In the genomic region with DNA sequence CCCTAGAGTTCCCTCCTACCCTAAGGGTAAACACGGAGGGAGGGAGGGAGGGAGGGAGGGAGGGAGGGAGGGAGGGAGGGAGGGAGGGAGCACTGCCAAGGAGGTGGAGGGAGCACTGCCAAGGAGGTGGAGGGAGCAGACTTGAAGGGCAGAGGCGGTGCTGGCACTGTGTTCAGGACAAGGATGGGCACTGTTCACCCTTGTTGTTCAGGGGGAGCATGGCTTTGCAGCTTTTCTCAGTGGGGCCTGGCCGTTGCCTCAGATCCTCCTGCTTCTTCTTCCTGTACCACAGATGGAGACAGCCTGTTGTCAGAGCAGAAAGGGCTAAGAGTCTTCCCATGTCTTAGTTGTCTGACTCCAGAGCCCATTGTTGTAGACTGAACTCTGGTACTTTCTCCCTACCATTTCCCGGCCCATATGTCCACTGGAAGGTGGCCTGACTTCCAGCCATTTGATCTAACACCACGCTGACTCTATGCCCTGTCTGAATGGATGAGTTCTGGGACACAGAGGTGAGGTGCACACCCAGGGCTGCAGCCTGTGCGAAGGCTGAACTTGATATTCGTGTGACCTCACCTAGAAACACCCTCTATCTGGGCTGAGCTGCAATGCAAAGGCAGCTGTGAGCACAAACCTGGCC, we compare ENCODE assay signal across 11 mouse cellular contexts. TPM values are rescaled to one million over a fixed set of nuclear protein-coding genes. Genes with fewer than 3 reads are reported as not detected.
DNase-seq lines count a peak whose midpoint lies in the region; ATAC-seq and TF ChIP-seq lines count a peak whose summit lies in the region.
"Had no signal": no experiment of that assay in that cellular context is flagged by ENCODE, and none has a peak within 500 bp of the region (broad histone marks: within the 10 kb centered on the region; RNA-seq: fewer than 3 reads in every experiment).

No protein-coding gene starts in this region.

- H3K4me2 ChIP-seq in lung, embryonic 14.5 days = no peak overlapping the region
- no peak overlapping the region for H3K4me2 ChIP-seq in lung, postnatal 0 days (replicated peaks; ENCODE audit: low read depth, low read length)
- no peak overlapping the region for H3K4me2 ChIP-seq in embryonic facial prominence, embryonic 11.5 days (ENCODE audit: low read depth, low read length)
- H3K4me2 ChIP-seq in hindbrain, embryonic 11.5 days (replicated peaks; ENCODE audit: low read depth, low read length) = no peak overlapping the region
- H3K4me2 ChIP-seq in neural tube, embryonic 14.5 days (ENCODE audit: low read depth, low read length) = no peak overlapping the region

- H3K4me1 ChIP-seq in lung, embryonic 14.5 days (ENCODE audit: insufficient read depth) = peaks cover 16% of the 10 kb centered on the region; the same call in 1 of the 2 replicates
- peaks cover 7% of the 10 kb centered on the region; the same call in 1 of the 2 replicates for H3K4me1 ChIP-seq in lung, postnatal 0 days (ENCODE audit: insufficient read depth, low read depth, low read length)
- H3K4me1 ChIP-seq in embryonic facial prominence, embryonic 11.5 days (ENCODE audit: control insufficient read depth, insufficient read depth, low read length) = no peaks in the 10 kb centered on the region; the same call in 1 of the 2 replicates
- peaks cover 6% of the 10 kb centered on the region; the same call in 1 of the 2 replicates for H3K4me1 ChIP-seq in hindbrain, embryonic 11.5 days (replicated peaks; ENCODE audit: control insufficient read depth, insufficient read depth, low read length)
- H3K4me1 ChIP-seq in neural tube, embryonic 14.5 days (ENCODE audit: control insufficient read depth, insufficient read depth, low read length) = peaks cover 17% of the 10 kb centered on the region

- no peak overlapping the region for H3K4me3 ChIP-seq in lung, embryonic 14.5 days (ENCODE audit: low read depth, low read length)
- H3K4me3 ChIP-seq in lung, postnatal 0 days (ENCODE audit: low read depth, low read length) = no peak overlapping the region
- no peak overlapping the region for H3K4me3 ChIP-seq in embryonic facial prominence, embryonic 11.5 days (ENCODE audit: low read depth, low read length)
- no peak overlapping the region for H3K4me3 ChIP-seq in hindbrain, embryonic 11.5 days (ENCODE audit: low read depth, low read length)
- H3K4me3 ChIP-seq in neural tube, embryonic 14.5 days (ENCODE audit: low read depth, low read length) = no peak overlapping the region

- no peak for TF ChIP-seq EP300 in lung, postnatal 0 days (IDR thresholded peaks at IDR 0.05)

- peak overlapping the region; percentile 18 for H3K27ac ChIP-seq in lung, embryonic 14.5 days (ENCODE audit: low read depth)
- no peak overlapping the region for H3K27ac ChIP-seq in lung, postnatal 0 days (ENCODE audit: low read length)
- H3K27ac ChIP-seq in embryonic facial prominence, embryonic 11.5 days (replicated peaks; ENCODE audit: low read depth, low read length) = no peak overlapping the region
- peak overlapping the region; percentile 37; the same call in 1 of the 2 replicates for H3K27ac ChIP-seq in hindbrain, embryonic 11.5 days (ENCODE audit: low read depth, low read length)
- peak overlapping the region; percentile 41 for H3K27ac ChIP-seq in neural tube, embryonic 14.5 days (ENCODE audit: low read depth, low read length)
- H3K27ac ChIP-seq: kidney, postnatal 0 days had no signal

- peaks cover 6% of the 10 kb centered on the region; the same call in 1 of the 2 replicates for H3K36me3 ChIP-seq in lung, embryonic 14.5 days (ENCODE audit: insufficient read depth)
- no peaks in the 10 kb centered on the region for H3K36me3 ChIP-seq in lung, postnatal 0 days (ENCODE audit: insufficient read depth, low read length)
- no peaks in the 10 kb centered on the region for H3K36me3 ChIP-seq in embryonic facial prominence, embryonic 11.5 days (replicated peaks; ENCODE audit: control insufficient read depth, insufficient read depth, low read depth, low read length)
- H3K36me3 ChIP-seq in hindbrain, embryonic 11.5 days (ENCODE audit: control insufficient read depth, insufficient read depth, low read length) = no peaks in the 10 kb centered on the region
- 0 out of 2 replicates have a peak, but pooled peaks cover 3% of the 10 kb centered on the region for H3K36me3 ChIP-seq in neural tube, embryonic 14.5 days (ENCODE audit: control insufficient read depth, insufficient read depth, low read length)

- no peak overlapping the region for H3K9ac ChIP-seq in lung, embryonic 14.5 days
- H3K9ac ChIP-seq in lung, postnatal 0 days (replicated peaks; ENCODE audit: low read depth) = no peak overlapping the region
- no peak overlapping the region for H3K9ac ChIP-seq in embryonic facial prominence, embryonic 11.5 days (replicated peaks; ENCODE audit: low read length)
- no peak overlapping the region for H3K9ac ChIP-seq in hindbrain, embryonic 11.5 days (ENCODE audit: low read depth, low read length)
- H3K9ac ChIP-seq in neural tube, embryonic 14.5 days (replicated peaks; ENCODE audit: low read depth, low read length) = no peak overlapping the region

- DNase-seq in lung, embryonic 14.5 days = no peak
- DNase-seq in lung, postnatal 0 days (ENCODE audit: low spot score) = no peak
- DNase-seq in embryonic facial prominence, embryonic 11.5 days (ENCODE audit: low spot score) = no peak
- peak; percentile 9 for DNase-seq in hindbrain, embryonic 11.5 days (ENCODE audit: low spot score)
- DNase-seq in adrenal gland, postnatal 36 days = no peak
- no peak for DNase-seq in adrenal gland, postnatal 14 days
- DNase-seq: gastrocnemius, postnatal 25 days; liver had no signal

- 53% methylated on average over 7 of the region's 7 CpGs for WGBS in lung, embryonic 14.5 days
- WGBS in lung, postnatal 0 days = 58% methylated on average over 6 of the region's 7 CpGs
- WGBS in embryonic facial prominence, embryonic 11.5 days = 70% methylated on average over 6 of the region's 7 CpGs
- WGBS in hindbrain, embryonic 11.5 days = 64% methylated on average over 6 of the region's 7 CpGs
- WGBS in neural tube, embryonic 14.5 days = 53% methylated on average over 7 of the region's 7 CpGs

- no peak for TF ChIP-seq CTCF in lung, embryonic 14.5 days (IDR thresholded peaks at IDR 0.05; ENCODE audit: low read depth)
- TF ChIP-seq CTCF in lung, postnatal 0 days (IDR thresholded peaks at IDR 0.05) = no peak

- no peaks in the 10 kb centered on the region for H3K27me3 ChIP-seq in lung, embryonic 14.5 days (ENCODE audit: insufficient read depth, low read length)
- H3K27me3 ChIP-seq in lung, postnatal 0 days (replicated peaks; ENCODE audit: insufficient read depth, low read length) = no peaks in the 10 kb centered on the region
- no peaks in the 10 kb centered on the region for H3K27me3 ChIP-seq in embryonic facial prominence, embryonic 11.5 days (ENCODE audit: control insufficient read depth, insufficient read depth, low read length)
- peaks cover 6% of the 10 kb centered on the region; the same call in 1 of the 2 replicates for H3K27me3 ChIP-seq in hindbrain, embryonic 11.5 days (ENCODE audit: control insufficient read depth, insufficient read depth, low read length)
- H3K27me3 ChIP-seq in neural tube, embryonic 14.5 days (ENCODE audit: control insufficient read depth, insufficient read depth, low read length) = no peaks in the 10 kb centered on the region

- ATAC-seq in lung, embryonic 14.5 days (ENCODE audit: insufficient read depth) = no peak
- no peak for ATAC-seq in lung, postnatal 0 days
- peak; percentile 20; the same call in 1 of the 2 replicates for ATAC-seq in embryonic facial prominence, embryonic 11.5 days (replicated peaks; ENCODE audit: insufficient number of reproducible peaks, low FRiP score, low TSS enrichment, low read depth)
- ATAC-seq in hindbrain, embryonic 11.5 days (ENCODE audit: low FRiP score) = peak; percentile 12
- ATAC-seq in neural tube, embryonic 14.5 days (ENCODE audit: low read depth) = 0 out of 2 replicates have a peak, but pooled peaks have one; percentile 6

- no peaks in the 10 kb centered on the region for H3K9me3 ChIP-seq in lung, embryonic 14.5 days (ENCODE audit: low read depth, low read length)
- no peaks in the 10 kb centered on the region for H3K9me3 ChIP-seq in lung, postnatal 0 days (ENCODE audit: low read length)
- no peaks in the 10 kb centered on the region for H3K9me3 ChIP-seq in embryonic facial prominence, embryonic 11.5 days (replicated peaks; ENCODE audit: control insufficient read depth, low read length)
- no peaks in the 10 kb centered on the region for H3K9me3 ChIP-seq in hindbrain, embryonic 11.5 days (ENCODE audit: control insufficient read depth, low read length)
- H3K9me3 ChIP-seq in neural tube, embryonic 14.5 days (ENCODE audit: control insufficient read depth, low read length) = no peaks in the 10 kb centered on the region

RNA-seq across cellular contexts. Expression of a gene that starts 43.0 kb away (rescaled TPM):
- polyA plus RNA-seq in lung, embryonic 14.5 days (2014; fragmentation: Nextera tagmentation; extraction: Ambion mirVana) = 50.3 and 55.8 TPM in 2 replicates
- 59.2 and 63.4 TPM in 2 replicates for polyA plus RNA-seq in lung, postnatal 0 days (2015; fragmentation: Nextera tagmentation; extraction: Ambion mirVana)
- 47.5 and 54.9 TPM in 2 replicates for polyA plus RNA-seq in embryonic facial prominence, embryonic 11.5 days (2014; fragmentation: Nextera tagmentation; extraction: Ambion mirVana)
- polyA plus RNA-seq in hindbrain, embryonic 11.5 days (2014; fragmentation: Nextera tagmentation; extraction: Ambion mirVana) = 116 and 125 TPM in 2 replicates
- 332 and 348 TPM in 2 replicates for polyA plus RNA-seq in neural tube, embryonic 14.5 days (2014; fragmentation: Nextera tagmentation; extraction: Ambion mirVana)
- 10 to 100 TPM; 37.1 to 53.6 TPM for total RNA-seq in adrenal gland, postnatal 36 days (2021)
- 32.2 and 34.2 TPM in 2 replicates for total RNA-seq in adrenal gland, postnatal 14 days (2021)

RNA-seq across cellular contexts. Expression of a gene that starts 53.1 kb away (rescaled TPM):
- 19.5 and 20.0 TPM in 2 replicates for polyA plus RNA-seq in lung, embryonic 14.5 days (2014; fragmentation: Nextera tagmentation; extraction: Ambion mirVana)
- 11.1 and 12.3 TPM in 2 replicates for polyA plus RNA-seq in lung, postnatal 0 days (2015; fragmentation: Nextera tagmentation; extraction: Ambion mirVana)
- polyA plus RNA-seq in embryonic facial prominence, embryonic 11.5 days (2014; fragmentation: Nextera tagmentation; extraction: Ambion mirVana) = 4.3 and 5.9 TPM in 2 replicates
- polyA plus RNA-seq in hindbrain, embryonic 11.5 days (2014; fragmentation: Nextera tagmentation; extraction: Ambion mirVana) = 8.7 and 9.5 TPM in 2 replicates
- 18.5 and 19.3 TPM in 2 replicates for polyA plus RNA-seq in neural tube, embryonic 14.5 days (2014; fragmentation: Nextera tagmentation; extraction: Ambion mirVana)
- total RNA-seq in adrenal gland, postnatal 36 days (2021) = 1 to 10 TPM; 4.7 to 7.2 TPM
- total RNA-seq in adrenal gland, postnatal 14 days (2021) = 7.2 and 7.5 TPM in 2 replicates
- total RNA-seq: MEL had no signal

Comparison
In these comparisons a context has a peak if more than half of its experiments do, and no peak if none do; other contexts are left out.
1. H3K27ac ChIP-seq: peak in lung, embryonic 14.5 days (single experiment), hindbrain, embryonic 11.5 days (single experiment) and neural tube, embryonic 14.5 days (single experiment); none in lung, postnatal 0 days (single experiment) and embryonic facial prominence, embryonic 11.5 days (single experiment).
2. ATAC-seq: peak in embryonic facial prominence, embryonic 11.5 days (single experiment), hindbrain, embryonic 11.5 days (single experiment) and neural tube, embryonic 14.5 days (single experiment); none in lung, embryonic 14.5 days (single experiment) and lung, postnatal 0 days (single experiment).